7 mouse cellular contexts compared by ENCODE assay signal in genomic region chr7:34719599-34719998, GRCm38 (mm10).
DNase-seq lines count a peak whose midpoint lies in the region; ATAC-seq and TF ChIP-seq lines count a peak whose summit lies in the region.

No protein-coding gene starts in this region.

- no peak overlapping the region for H3K27ac ChIP-seq in spleen, adult 2 months (ENCODE audit: insufficient read depth, low read length)
- no peak overlapping the region for H3K27ac ChIP-seq in hindbrain, postnatal 0 days
- H3K27ac ChIP-seq in liver, adult 2 months (replicated peaks; ENCODE audit: insufficient read depth, low read depth, low read length), result no peak overlapping the region

- no peaks in the 10 kb centered on the region for H3K4me1 ChIP-seq in spleen, adult 2 months (ENCODE audit: control insufficient read depth, insufficient read depth, insufficient read length)
- peaks cover 15% of the 10 kb centered on the region for H3K4me1 ChIP-seq in hindbrain, postnatal 0 days (ENCODE audit: insufficient read depth, low read length)
- H3K4me1 ChIP-seq in liver, adult 2 months (ENCODE audit: control insufficient read depth, insufficient read depth, low read length), result no peaks in the 10 kb centered on the region

- no peak overlapping the region for H3K4me3 ChIP-seq in spleen, adult 2 months (ENCODE audit: extremely low read depth, insufficient read depth, insufficient read length)
- no peak overlapping the region for H3K4me3 ChIP-seq in hindbrain, postnatal 0 days (ENCODE audit: low read length)
- no peak overlapping the region for H3K4me3 ChIP-seq in liver, adult 2 months (ENCODE audit: insufficient read depth, low read depth, low read length)

- H3K4me2 ChIP-seq in hindbrain, postnatal 0 days (ENCODE audit: low read depth, low read length), result no peak overlapping the region

- no peaks in the 10 kb centered on the region for H3K27me3 ChIP-seq in spleen, adult 2 months (ENCODE audit: control insufficient read depth, insufficient read depth, low read length)
- no peaks in the 10 kb centered on the region for H3K27me3 ChIP-seq in hindbrain, postnatal 0 days (ENCODE audit: insufficient read depth, low read length)
- no peaks in the 10 kb centered on the region for H3K27me3 ChIP-seq in liver, adult 2 months (ENCODE audit: control insufficient read depth, insufficient read depth, low read length)

- TF ChIP-seq CTCF in spleen, adult 2 months (IDR thresholded peaks at IDR 0.05; ENCODE audit: extremely low read depth, insufficient read depth, insufficient read length, insufficient replicate concordance), result peak; percentile 21; the same call in 1 of the 2 replicates
- peak; percentile 86 for TF ChIP-seq CTCF in hindbrain, postnatal 0 days (IDR thresholded peaks at IDR 0.05; ENCODE audit: low read depth)
- peak; percentile 88 for TF ChIP-seq CTCF in liver, adult 2 months (IDR thresholded peaks at IDR 0.05; ENCODE audit: low read depth, low read length)

- WGBS in spleen, adult 2 months, result 46% methylated on average over 5 of the region's 5 CpGs
- 34% methylated on average over 5 of the region's 5 CpGs for WGBS in hindbrain, postnatal 0 days
- WGBS in liver, adult 2 months, result 35% methylated on average over 5 of the region's 5 CpGs

- no peaks in the 10 kb centered on the region for H3K9me3 ChIP-seq in hindbrain, postnatal 0 days (ENCODE audit: low read length)

- no peak for DNase-seq in spleen, adult 2 months (ENCODE audit: low read depth in 1 of 2, low spot score in 2 of 2)
- DNase-seq in spleen, adult 12 weeks (ENCODE audit: low spot score), result no peak
- peak; percentile 80 for DNase-seq in adrenal gland, postnatal 14 days
- peak; percentile 64 for DNase-seq in embryo, embryonic 9.5 days (ENCODE audit: extremely low spot score)
- DNase-seq in hindbrain, postnatal 0 days (ENCODE audit: low spot score), result peak; percentile 78
- DNase-seq in liver, adult 2 months (ENCODE audit: extremely low read depth, low read depth, low spot score), result peak; percentile 29
- DNase-seq in right cerebral cortex, postnatal 4 days, result peak; percentile 50

- no peak for ATAC-seq in hindbrain, postnatal 0 days

- H3K36me3 ChIP-seq in spleen, adult 2 months (ENCODE audit: control insufficient read depth, insufficient read depth, low read length), result no peaks in the 10 kb centered on the region
- H3K36me3 ChIP-seq in hindbrain, postnatal 0 days (ENCODE audit: insufficient read depth, low read length), result no peaks in the 10 kb centered on the region
- no peaks in the 10 kb centered on the region for H3K36me3 ChIP-seq in liver, adult 2 months (ENCODE audit: control insufficient read depth, insufficient read depth, low read length)

- H3K9ac ChIP-seq in hindbrain, postnatal 0 days (replicated peaks; ENCODE audit: low read length), result no peak overlapping the region
- H3K9ac ChIP-seq in liver, adult 2 months (ENCODE audit: low read depth, low read length), result no peak overlapping the region

- TF ChIP-seq POLR2A in spleen, adult 2 months (IDR thresholded peaks at IDR 0.05; ENCODE audit: low read depth, low read length), result no peak
- no peak for TF ChIP-seq POLR2A in liver, adult 2 months (IDR thresholded peaks at IDR 0.05; ENCODE audit: extremely low read depth, insufficient read depth, low read length)

- no peaks in the 10 kb centered on the region for H3K79me2 ChIP-seq in liver, adult 2 months (ENCODE audit: control insufficient read depth, insufficient read depth, low read length)

Comparison
In these comparisons a context has a peak if more than half of its experiments do, and no peak if none do; other contexts are left out.
1. DNase-seq: peak in adrenal gland, postnatal 14 days (single experiment), embryo, embryonic 9.5 days (single experiment), hindbrain, postnatal 0 days (single experiment), liver, adult 2 months (single experiment) and right cerebral cortex, postnatal 4 days (single experiment); none in spleen, adult 2 months (0 of 2) and spleen, adult 12 weeks (single experiment).
2. CTCF ChIP-seq: peak in every context shown above with its lines; median percentile 88 in liver, adult 2 months; 86 in hindbrain, postnatal 0 days; 21 in spleen, adult 2 months.